Mouse (Mus musculus) embryonic facial prominence, embryonic 12.5 days (tissue): ENCODE results near the gene Clcnka. TPM values are rescaled to one million over a fixed set of nuclear protein-coding genes. Genes with fewer than 3 reads are reported as not detected.

ENCODE experiments used
- ATAC-seq: fragments of 200-750 bp; cut with Nextera tagmentation; 2 replicates; pipeline ENCODE4 v1.8.0; 2017; ENCODE audit not compliant: insufficient number of reproducible peaks, insufficient read depth, low FRiP score, low TSS enrichment
- H3K27ac ChIP-seq: fragments of 300-500 bp; sonication (generic); 2 replicates; pipeline ENCODE4 v1.5.1; 2016; ENCODE audit warnings: mild to moderate bottlenecking
- H3K27me3 ChIP-seq: fragments of 300-500 bp; sonication (generic); 2 replicates; pipeline ENCODE4 v1.6.1; 2016; ENCODE audit warnings: mild to moderate bottlenecking, moderate library complexity
- H3K36me3 ChIP-seq: fragments of 300-500 bp; sonication (generic); 2 replicates; pipeline ENCODE4 v1.6.1; 2016; ENCODE audit warnings: mild to moderate bottlenecking
- H3K4me1 ChIP-seq: fragments of 300-500 bp; sonication (generic); 2 replicates; pipeline ENCODE4 v1.6.1; 2016
- H3K4me2 ChIP-seq: fragments of 300-500 bp; sonication (generic); replicated peaks from 2 replicates; pipeline ENCODE4 v1.6.1; 2016; ENCODE audit warnings: mild to moderate bottlenecking, moderate library complexity
- H3K4me3 ChIP-seq: fragments of 300-500 bp; sonication (generic); 2 replicates; pipeline ENCODE4 v1.5.1; 2016; ENCODE audit warnings: mild to moderate bottlenecking
- H3K9ac ChIP-seq: fragments of 300-500 bp; sonication (generic); 2 replicates; pipeline ENCODE4 v1.6.1; 2016; ENCODE audit warnings: mild to moderate bottlenecking, moderate library complexity
- H3K9me3 ChIP-seq: fragments of 300-500 bp; sonication (generic); 2 replicates; pipeline ENCODE4 v1.6.1; 2016; ENCODE audit warnings: mild to moderate bottlenecking, moderate library complexity
- WGBS: fragments of 180-500 bp; shearing (Covaris S2); methylation state at CpG from one replicate; pipeline ENCODE4 v1.1.7; 2016; 5-methylcytosine and 5-hydroxymethylcytosine counted together
- polyA plus RNA-seq: library from polyadenylated mRNA; unstranded; fragments of >200 nt; fragmentation: Nextera tagmentation; extraction: Ambion mirVana; gene quantifications from 2 replicates; pipeline ENCODE4 v1.2.1, GENCODE M21; 2016

Gene Clcnka
- polyA plus RNA-seq, 1 experiment from 2014 or later, result 0.31 TPM

GRCm38 (mm10) chr4:141420192-141420829 lies 21.8 kb upstream of the Clcnka start, which contains the start of gene Hspb7:
TSS of gene Hspb7 (plus strand) at chr4:141420779.
- Histone ChIP-seq H3K36me3 (no peaks in the 10 kb centered on the region), H3K27me3 (peaks cover 13% of the 10 kb centered on the region), H3K27ac (no peak within 1 kb of the TSS), H3K9me3 (no peaks in the 10 kb centered on the region), H3K4me2 (no peak within 1 kb of the TSS), H3K4me3 (no peak within 1 kb of the TSS), H3K4me1 (peaks cover 9% of the 10 kb centered on the region), H3K9ac (no peak within 1 kb of the TSS)
- 53% methylated on average over 9 of the region's 9 CpGs for WGBS
- no peak for ATAC-seq

- peaks cover 5% of the 10 kb centered on the region; the same call in 1 of the 2 replicates for H3K4me1 ChIP-seq
- H3K4me2 ChIP-seq, result no peak overlapping the region
- no peaks in the 10 kb centered on the region for H3K9me3 ChIP-seq
- WGBS, result 65% methylated on average over 27 of the region's 27 CpGs
- no peak for ATAC-seq
- no peaks in the 10 kb centered on the region for H3K36me3 ChIP-seq
- no peak overlapping the region for H3K4me3 ChIP-seq
- H3K27ac ChIP-seq, result no peak overlapping the region
- H3K27me3 ChIP-seq, result peaks cover 7% of the 10 kb centered on the region
- H3K9ac ChIP-seq, result no peak overlapping the region
These were observed 21.1 kb upstream of the Clcnka start for GRCm38 (mm10) chr4:141419398-141420191.

DNA sequence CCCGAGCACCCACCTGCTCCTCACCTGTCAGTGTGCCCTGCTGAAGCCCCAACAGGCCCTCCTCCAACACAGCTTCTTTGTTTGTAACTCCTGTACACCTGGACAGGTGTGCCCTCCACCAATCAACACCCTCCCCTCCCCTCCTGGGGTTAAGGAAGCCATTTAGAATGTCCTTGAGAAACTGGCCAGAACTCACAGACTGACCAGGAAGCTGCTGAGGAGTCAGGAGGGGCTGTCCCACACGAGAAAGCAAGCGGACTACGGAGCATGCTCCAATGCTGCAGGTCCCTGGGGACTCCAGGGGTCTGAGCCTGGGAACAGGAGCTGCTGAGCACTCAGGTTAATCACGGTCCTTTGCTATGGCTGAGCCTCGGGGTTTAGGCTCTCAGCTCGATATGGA lies 17.4 kb upstream of the Clcnka start, which contains the start of gene Clcnkb:
Clcnkb (minus strand) TSS at position 91 of the 400 bp plus-strand sequence.
- 63% methylated on average over 7 of the region's 7 CpGs for WGBS
- Histone ChIP-seq H3K9me3 (no peaks in the 10 kb centered on the region), H3K4me1 (peaks cover 5% of the 10 kb centered on the region; the same call in 1 of the 2 replicates), H3K9ac (no peak within 1 kb of the TSS), H3K36me3 (no peaks in the 10 kb centered on the region), H3K27ac (no peak within 1 kb of the TSS), H3K27me3 (peaks cover 9% of the 10 kb centered on the region; the same call in 1 of the 2 replicates), H3K4me3 (no peak within 1 kb of the TSS), H3K4me2 (no peak within 1 kb of the TSS)
- ATAC-seq, result no peak

- no peaks in the 10 kb centered on the region for H3K36me3 ChIP-seq
- no peak overlapping the region for H3K9ac ChIP-seq
- H3K27ac ChIP-seq, result no peak overlapping the region
- no peaks in the 10 kb centered on the region for H3K9me3 ChIP-seq
- 18% methylated on average over 22 of the region's 22 CpGs for WGBS
- no peak overlapping the region for H3K4me3 ChIP-seq
- peaks cover 13% of the 10 kb centered on the region; the same call in 1 of the 2 replicates for H3K27me3 ChIP-seq
- H3K4me2 ChIP-seq, result no peak overlapping the region
- ATAC-seq, result no peak
- H3K4me1 ChIP-seq, result no peaks in the 10 kb centered on the region
These were observed 13.0 kb upstream of the Clcnka start for GRCm38 (mm10) chr4:141411430-141411992.

DNA sequence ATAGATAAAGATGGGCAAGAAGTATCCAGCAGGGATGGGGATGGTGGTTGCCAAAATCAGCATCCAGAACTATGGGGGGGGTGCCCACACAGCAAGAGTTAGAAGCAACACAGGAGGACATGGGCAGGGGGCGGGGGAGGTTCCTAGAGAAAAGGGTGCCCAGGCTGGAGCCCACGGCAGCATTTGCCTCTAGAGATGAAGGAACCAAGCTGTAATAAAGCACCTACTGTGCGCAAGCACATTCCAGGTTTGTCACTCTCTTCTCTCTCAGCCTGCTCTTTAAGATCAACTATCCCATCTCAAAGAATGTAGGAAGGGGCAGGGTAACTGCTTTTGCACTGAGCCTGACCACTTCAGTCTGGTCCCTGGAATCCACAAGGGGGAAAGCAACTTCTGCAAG lies 10.1 kb upstream of the Clcnka start:
- Histone ChIP-seq H3K4me1 (no peaks in the 10 kb centered on the region), H3K4me3 (no peak overlapping the region), H3K27me3 (peaks cover 16% of the 10 kb centered on the region; the same call in 1 of the 2 replicates), H3K36me3 (no peaks in the 10 kb centered on the region), H3K9ac (no peak overlapping the region), H3K4me2 (no peak overlapping the region), H3K9me3 (no peaks in the 10 kb centered on the region), H3K27ac (no peak overlapping the region)
- WGBS, result 93% methylated on average over 3 of the region's 3 CpGs
- ATAC-seq, result no peak

DNA sequence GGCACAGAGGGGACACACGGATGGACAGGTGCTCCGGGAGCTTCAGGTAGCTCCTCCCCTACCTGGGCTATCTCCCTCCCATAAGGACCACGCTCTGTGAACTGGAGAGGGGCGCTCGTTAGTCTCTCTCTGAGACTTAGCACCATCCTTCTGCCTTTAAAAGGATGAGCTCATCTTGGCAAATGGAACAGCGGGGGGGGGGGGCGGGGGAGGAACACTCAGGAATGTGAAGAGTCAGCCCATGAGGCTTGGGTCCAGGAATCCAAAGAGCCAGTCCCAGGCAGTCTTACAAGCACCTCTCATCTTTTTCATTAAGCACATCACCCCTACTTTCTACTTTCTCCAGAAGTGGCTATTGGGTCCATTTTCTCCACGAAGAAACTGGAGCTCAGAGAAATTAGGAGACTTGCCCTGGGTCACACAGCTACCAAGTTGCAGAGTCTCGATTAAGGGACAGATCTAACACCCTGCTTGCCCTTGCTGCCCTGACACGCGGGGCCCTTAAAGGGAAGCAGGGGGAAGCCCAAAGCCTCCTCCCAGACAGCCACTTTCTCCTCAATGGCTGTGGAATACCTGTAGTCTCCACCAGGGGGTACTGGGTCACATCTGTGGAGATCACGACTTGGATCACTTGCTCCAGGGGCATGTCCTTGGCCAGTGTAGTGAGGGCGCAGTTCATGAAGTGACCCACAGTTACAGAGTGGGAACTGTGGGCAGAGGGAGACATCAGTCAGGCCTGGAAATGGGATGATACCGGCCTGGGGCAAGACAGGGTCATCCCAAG lies 8.2 kb upstream of the Clcnka start:
- WGBS, result 45% methylated on average over 14 of the region's 14 CpGs
- no peak for ATAC-seq
- Histone ChIP-seq H3K4me1 (no peaks in the 10 kb centered on the region), H3K27ac (no peak overlapping the region), H3K9ac (no peak overlapping the region), H3K27me3 (peaks cover 13% of the 10 kb centered on the region; the same call in 1 of the 2 replicates), H3K36me3 (no peaks in the 10 kb centered on the region), H3K9me3 (no peaks in the 10 kb centered on the region), H3K4me3 (no peak overlapping the region), H3K4me2 (no peak overlapping the region)

DNA sequence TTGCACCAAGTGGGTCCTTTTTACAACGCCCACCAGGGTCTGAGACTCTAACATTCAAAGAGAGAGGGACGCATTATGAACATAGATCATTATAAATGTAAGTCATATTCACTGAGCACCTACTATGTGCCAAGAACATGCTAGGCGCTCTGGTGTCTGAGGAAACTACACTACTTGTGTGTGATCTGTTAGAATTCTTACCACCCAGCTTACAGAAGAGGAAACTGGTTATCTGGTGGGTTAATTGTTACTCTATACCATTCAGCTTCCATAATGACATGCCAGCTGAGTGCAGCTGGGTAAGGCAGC lies 6.7 kb upstream of the Clcnka start:
- ATAC-seq, result no peak
- 80% methylated on average over 3 of the region's 3 CpGs for WGBS
- H3K27ac ChIP-seq, result no peak overlapping the region

GRCm38 (mm10) chr4:141404518-141405313 lies 6.2 kb upstream of the Clcnka start:
- Histone ChIP-seq H3K4me3 (0 out of 2 replicates have a peak overlapping the region, but pooled peaks have one; percentile 12), H3K4me2 (peak overlapping the region; percentile 40), H3K9ac (no peak overlapping the region), H3K36me3 (no peaks in the 10 kb centered on the region), H3K27me3 (0 out of 2 replicates have a peak, but pooled peaks cover 7% of the 10 kb centered on the region), H3K9me3 (no peaks in the 10 kb centered on the region), H3K27ac (no peak overlapping the region), H3K4me1 (no peaks in the 10 kb centered on the region)
- ATAC-seq, result peak; percentile 71
- WGBS, result 11% methylated on average over 15 of the region's 15 CpGs

More for the DNA sequence above, 6.7 kb upstream of the Clcnka start:
- H3K4me2 ChIP-seq, result no peak overlapping the region
- no peaks in the 10 kb centered on the region for H3K36me3 ChIP-seq
- no peaks in the 10 kb centered on the region for H3K9me3 ChIP-seq
- no peak overlapping the region for H3K4me3 ChIP-seq
- no peaks in the 10 kb centered on the region for H3K4me1 ChIP-seq
- no peak overlapping the region for H3K9ac ChIP-seq
- 0 out of 2 replicates have a peak, but pooled peaks cover 7% of the 10 kb centered on the region for H3K27me3 ChIP-seq

GRCm38 (mm10) chr4:141400171-141400570 lies 1.6 kb upstream of the Clcnka start:
- Histone ChIP-seq H3K9me3 (no peaks in the 10 kb centered on the region), H3K4me3 (no peak overlapping the region), H3K9ac (no peak overlapping the region), H3K4me2 (no peak overlapping the region), H3K27ac (no peak overlapping the region), H3K27me3 (peaks cover 6% of the 10 kb centered on the region; the same call in 1 of the 2 replicates), H3K36me3 (no peaks in the 10 kb centered on the region), H3K4me1 (peaks cover 5% of the 10 kb centered on the region; the same call in 1 of the 2 replicates)
- WGBS, result 84% methylated on average over 15 of the region's 15 CpGs
- no peak for ATAC-seq

- Histone ChIP-seq H3K4me2 (no peak overlapping the region), H3K36me3 (no peaks in the 10 kb centered on the region), H3K4me1 (peaks cover 5% of the 10 kb centered on the region; the same call in 1 of the 2 replicates), H3K27me3 (peaks cover 6% of the 10 kb centered on the region; the same call in 1 of the 2 replicates), H3K9ac (no peak overlapping the region), H3K9me3 (no peaks in the 10 kb centered on the region), H3K4me3 (no peak overlapping the region), H3K27ac (no peak overlapping the region)
- ATAC-seq, result no peak
- 69% methylated on average over 12 of the region's 12 CpGs for WGBS
These were observed 663 bp downstream of the Clcnka start for GRCm38 (mm10) chr4:141397861-141398260.
